Mouse (Mus musculus) intestine, embryonic 15.5 days (tissue): ENCODE data around the gene Rab8b. TPM values are rescaled to one million over a fixed set of nuclear protein-coding genes. Genes with fewer than 3 reads are reported as not detected.
A peak's percentile ranks its signal among the peaks of the same experiment; 100 is the strongest.

ENCODE experiments used
- ATAC-seq: fragments of 200-750 bp; cut with Nextera tagmentation; 2 replicates; pipeline ENCODE4 v1.8.0; 2017; ENCODE audit warnings: moderate TSS enrichment, moderate library complexity
- H3K27ac ChIP-seq: fragments of 300-500 bp; sonication (generic); 2 replicates; pipeline ENCODE4 v1.5.1; 2015; ENCODE audit warnings: mild to moderate bottlenecking, inconsistent platforms
- H3K27me3 ChIP-seq: fragments of 300-500 bp; sonication (generic); replicated peaks from 2 replicates; pipeline ENCODE4 v1.6.1; 2015; ENCODE audit warnings: inconsistent platforms
- H3K36me3 ChIP-seq: fragments of 300-500 bp; sonication (generic); 2 replicates; pipeline ENCODE4 v1.6.1; 2015; ENCODE audit warnings: inconsistent platforms
- H3K4me1 ChIP-seq: fragments of 300-500 bp; sonication (generic); replicated peaks from 2 replicates; pipeline ENCODE4 v1.6.1; 2015; ENCODE audit warnings: inconsistent platforms
- H3K4me2 ChIP-seq: fragments of 300-500 bp; sonication (generic); replicated peaks from 2 replicates; pipeline ENCODE4 v1.6.1; 2015; ENCODE audit warnings: mild to moderate bottlenecking, inconsistent platforms
- H3K4me3 ChIP-seq: fragments of 300-500 bp; sonication (generic); replicated peaks from 2 replicates; pipeline ENCODE4 v1.5.1; 2015; ENCODE audit warnings: inconsistent platforms
- H3K9ac ChIP-seq: fragments of 300-500 bp; sonication (generic); 2 replicates; pipeline ENCODE4 v1.6.1; 2015; ENCODE audit warnings: inconsistent platforms
- H3K9me3 ChIP-seq: fragments of 300-500 bp; sonication (generic); 2 replicates; pipeline ENCODE4 v1.6.1; 2016; ENCODE audit warnings: inconsistent platforms
- WGBS: fragments of 180-500 bp; shearing (Covaris S2); methylation state at CpG from one replicate; pipeline ENCODE4 v1.1.7; 2015; 5-methylcytosine and 5-hydroxymethylcytosine counted together
- polyA plus RNA-seq: library from polyadenylated mRNA; unstranded; fragments of >200 nt; fragmentation: Nextera tagmentation; extraction: Ambion mirVana; gene quantifications from 2 replicates; pipeline ENCODE4 v1.2.1, GENCODE M21; 2015

Rab8b gene
- polyA plus RNA-seq, 1 experiment from 2014 or later = 20.5 TPM

GRCm38 (mm10) chr9:66933869-66934808 is 14.7 kb upstream of the Rab8b start:
- Histone ChIP-seq H3K4me2 (no peak overlapping the region), H3K36me3 (no peaks in the 10 kb centered on the region), H3K27me3 (no peaks in the 10 kb centered on the region), H3K9me3 (no peaks in the 10 kb centered on the region), H3K4me3 (no peak overlapping the region), H3K27ac (no peak overlapping the region), H3K9ac (no peak overlapping the region), H3K4me1 (no peaks in the 10 kb centered on the region)
- ATAC-seq = no peak
- 74% methylated on average over 19 of the region's 19 CpGs for WGBS

GRCm38 (mm10) chr9:66930351-66930750 is 10.9 kb upstream of the Rab8b start:
- Histone ChIP-seq H3K27me3 (no peaks in the 10 kb centered on the region), H3K9ac (no peak overlapping the region), H3K9me3 (no peaks in the 10 kb centered on the region), H3K36me3 (no peaks in the 10 kb centered on the region), H3K4me2 (no peak overlapping the region), H3K27ac (no peak overlapping the region), H3K4me3 (no peak overlapping the region), H3K4me1 (no peaks in the 10 kb centered on the region)
- WGBS = 62% methylated on average over 7 of the region's 7 CpGs
- ATAC-seq = no peak

- no peak overlapping the region for H3K4me2 ChIP-seq
- no peak overlapping the region for H3K27ac ChIP-seq
- H3K4me3 ChIP-seq = no peak overlapping the region
- H3K4me1 ChIP-seq = no peaks in the 10 kb centered on the region
- 90% methylated on average over 8 of the region's 8 CpGs for WGBS
- no peaks in the 10 kb centered on the region for H3K27me3 ChIP-seq
- H3K36me3 ChIP-seq = no peaks in the 10 kb centered on the region
- H3K9ac ChIP-seq = no peak overlapping the region
- no peaks in the 10 kb centered on the region for H3K9me3 ChIP-seq
- ATAC-seq = no peak
Observed at GRCm38 (mm10) chr9:66927696-66928402, 8.4 kb upstream of the Rab8b start.

GRCm38 (mm10) chr9:66925853-66926252 is 6.4 kb upstream of the Rab8b start:
- no peak overlapping the region for H3K27ac ChIP-seq
- ATAC-seq = no peak
- no peaks in the 10 kb centered on the region for H3K9me3 ChIP-seq
- H3K4me2 ChIP-seq = no peak overlapping the region
- WGBS = 67% methylated on average over 3 of the region's 3 CpGs
- H3K4me1 ChIP-seq = no peaks in the 10 kb centered on the region
- no peaks in the 10 kb centered on the region for H3K36me3 ChIP-seq
- no peak overlapping the region for H3K4me3 ChIP-seq
- H3K27me3 ChIP-seq = no peaks in the 10 kb centered on the region
- H3K9ac ChIP-seq = no peak overlapping the region

GRCm38 (mm10) chr9:66922076-66922475 is 2.6 kb upstream of the Rab8b start:
- H3K4me1 ChIP-seq = peaks cover 7% of the 10 kb centered on the region; the same call in 1 of the 2 replicates
- no peaks in the 10 kb centered on the region for H3K27me3 ChIP-seq
- H3K4me3 ChIP-seq = no peak overlapping the region
- no peaks in the 10 kb centered on the region for H3K9me3 ChIP-seq
- H3K36me3 ChIP-seq = no peaks in the 10 kb centered on the region
- H3K27ac ChIP-seq = no peak overlapping the region
- H3K4me2 ChIP-seq = no peak overlapping the region
- H3K9ac ChIP-seq = no peak overlapping the region
- ATAC-seq = no peak
- WGBS = 100% methylated on average over 1 of the region's 1 CpGs

GRCm38 (mm10) chr9:66920488-66921279 is 1.2 kb upstream of the Rab8b start:
- Histone ChIP-seq H3K27ac (no peak overlapping the region), H3K4me1 (peaks cover 12% of the 10 kb centered on the region), H3K4me3 (no peak overlapping the region), H3K4me2 (peak overlapping the region; percentile 79), H3K9ac (no peak overlapping the region), H3K27me3 (no peaks in the 10 kb centered on the region), H3K9me3 (no peaks in the 10 kb centered on the region), H3K36me3 (no peaks in the 10 kb centered on the region)
- WGBS = 11% methylated on average over 6 of the region's 6 CpGs
- no peak for ATAC-seq

GRCm38 (mm10) chr9:66919981-66920380 is 494 bp upstream of the Rab8b start:
- peak overlapping the region; percentile 90; the same call in 1 of the 2 replicates for H3K9ac ChIP-seq
- H3K4me1 ChIP-seq = peaks cover 12% of the 10 kb centered on the region
- WGBS = under 1% methylated on average over 14 of the region's 14 CpGs
- H3K27ac ChIP-seq = peak overlapping the region; percentile 92
- peak overlapping the region; percentile 79 for H3K4me2 ChIP-seq
- peak overlapping the region; percentile 85 for H3K4me3 ChIP-seq
- H3K9me3 ChIP-seq = no peaks in the 10 kb centered on the region
- peak; percentile 39 for ATAC-seq
- H3K27me3 ChIP-seq = no peaks in the 10 kb centered on the region
- H3K36me3 ChIP-seq = no peaks in the 10 kb centered on the region

GRCm38 (mm10) chr9:66918672-66919330 is 686 bp downstream of the Rab8b start:
- no peak for ATAC-seq
- Histone ChIP-seq H3K27ac (peak overlapping the region; percentile 92), H3K4me1 (peaks cover 12% of the 10 kb centered on the region), H3K27me3 (no peaks in the 10 kb centered on the region), H3K9me3 (no peaks in the 10 kb centered on the region), H3K4me3 (peak overlapping the region; percentile 85), H3K4me2 (peak overlapping the region; percentile 78), H3K9ac (peak overlapping the region; percentile 90), H3K36me3 (no peaks in the 10 kb centered on the region)
- 2% methylated on average over 27 of the region's 27 CpGs for WGBS

GRCm38 (mm10) chr9:66917892-66918255 is 1.6 kb downstream of the Rab8b start:
- WGBS = 84% methylated on average over 1 of the region's 1 CpGs
- Histone ChIP-seq H3K4me3 (no peak overlapping the region), H3K27me3 (no peaks in the 10 kb centered on the region), H3K27ac (no peak overlapping the region), H3K36me3 (no peaks in the 10 kb centered on the region), H3K9ac (no peak overlapping the region), H3K4me1 (peaks cover 15% of the 10 kb centered on the region), H3K4me2 (peak overlapping the region; percentile 78), H3K9me3 (no peaks in the 10 kb centered on the region)
- ATAC-seq = no peak

GRCm38 (mm10) chr9:66917216-66917891 is 2.1 kb downstream of the Rab8b start:
- H3K36me3 ChIP-seq = no peaks in the 10 kb centered on the region
- H3K27ac ChIP-seq = no peak overlapping the region
- peaks cover 15% of the 10 kb centered on the region for H3K4me1 ChIP-seq
- ATAC-seq = no peak
- 85% methylated on average over 8 of the region's 8 CpGs for WGBS
- no peaks in the 10 kb centered on the region for H3K9me3 ChIP-seq
- H3K27me3 ChIP-seq = no peaks in the 10 kb centered on the region
- no peak overlapping the region for H3K4me2 ChIP-seq
- no peak overlapping the region for H3K4me3 ChIP-seq
- H3K9ac ChIP-seq = no peak overlapping the region
